Mouse (Mus musculus) CH12.LX (cell line): ENCODE measurements around the gene Arxes2. TPM values are rescaled to one million over a fixed set of nuclear protein-coding genes. Genes with fewer than 3 reads are reported as not detected.
"Not testable (repeated sequence)": the region's sequence is repeated elsewhere in the genome, so short reads cannot be mapped to it uniquely, and the experiment has no call there.

Experiments used
- DNase-seq: peaks from one replicate; pipeline ENCODE4 v3.0.0-alpha.2; 2013; ENCODE audit errors: extremely low read depth
- H3K27ac ChIP-seq: 2 replicates; pipeline ENCODE4 v1.5.1; 2012; ENCODE audit warnings: low read depth, mild to moderate bottlenecking, control low read depth, moderate library complexity; ENCODE audit not compliant: insufficient read depth
- H3K27me3 ChIP-seq: replicated peaks from 2 replicates; pipeline ENCODE3; 2012; ENCODE audit warnings: inconsistent platforms
- H3K36me3 ChIP-seq, 2 experiments: replicated peaks in 1 of 2; 2 replicates each; pipeline versions ENCODE3 to v1.6.1; 2012; ENCODE audit warnings: inconsistent platforms in 1 of 2, low read length in 1 of 2, mild to moderate bottlenecking in 1 of 2, mixed read lengths in 1 of 2, moderate library complexity in 1 of 2; ENCODE audit not compliant: control insufficient read depth in 1 of 2, insufficient read depth in 1 of 2
- H3K4me1 ChIP-seq, 2 experiments: 2 replicates each; pipeline ENCODE4 v1.6.1; 2012; ENCODE audit warnings: inconsistent platforms in 1 of 2, moderate library complexity in 1 of 2; ENCODE audit not compliant: insufficient read depth in 2 of 2, control insufficient read depth in 1 of 2
- H3K4me2 ChIP-seq: 2 replicates; pipeline ENCODE4 v1.6.1; 2012; ENCODE audit warnings: low read depth, mild to moderate bottlenecking, control low read depth; ENCODE audit not compliant: poor library complexity, insufficient read depth, severe bottlenecking
- H3K4me3 ChIP-seq, 3 experiments: fragments of 150-350 bp in 1 of 3; sonication (generic) in 1 of 3; replicated peaks in 1 of 3; 2 replicates each; pipeline versions ENCODE3 to v1.5.1; 2011 to 2012; ENCODE audit warnings: low read depth in 2 of 3, low read length in 2 of 3, mild to moderate bottlenecking in 2 of 3, moderate library complexity in 2 of 3, control low read depth in 1 of 3, improper control_type of control experiment in 1 of 3, inconsistent platforms in 1 of 3, mixed read lengths in 1 of 3; ENCODE audit not compliant: poor library complexity in 1 of 3
- H3K79me2 ChIP-seq: replicated peaks from 2 replicates; pipeline ENCODE4 v1.6.1; 2012; ENCODE audit warnings: mild to moderate bottlenecking, moderate library complexity; ENCODE audit not compliant: control insufficient read depth, poor library complexity, insufficient read depth, severe bottlenecking; ENCODE audit errors: extremely low read depth
- H3K9ac ChIP-seq: 2 replicates; pipeline ENCODE4 v1.6.1; 2012; ENCODE audit warnings: low read depth, mild to moderate bottlenecking, control low read depth, moderate library complexity; ENCODE audit not compliant: insufficient read depth
- H3K9me3 ChIP-seq: replicated peaks from 2 replicates; pipeline ENCODE3; 2012; ENCODE audit warnings: low read length, inconsistent platforms, mixed read lengths
- BHLHE40 ChIP-seq: IDR thresholded peaks from 2 replicates; pipeline ENCODE4 v1.6.1; 2011; ENCODE audit warnings: mild to moderate bottlenecking, low read depth, low read length, improper control_type of control experiment
- CHD1 ChIP-seq: IDR thresholded peaks from 2 replicates; pipeline ENCODE4 v1.6.1; 2012; ENCODE audit warnings: low read depth, low read length, improper control_type of control experiment, inconsistent platforms
- CHD2 ChIP-seq: IDR thresholded peaks from 2 replicates; pipeline ENCODE4 v1.6.1; 2011; ENCODE audit warnings: low read length, improper control_type of control experiment
- E2F4 ChIP-seq: IDR thresholded peaks from 2 replicates; pipeline ENCODE4 v1.6.1; 2011; ENCODE audit warnings: low read depth, low read length, improper control_type of control experiment; ENCODE audit not compliant: insufficient replicate concordance
- EP300 ChIP-seq: IDR thresholded peaks from 2 replicates; pipeline ENCODE4 v1.6.1; 2011; ENCODE audit warnings: low read length, improper control_type of control experiment
- HCFC1 ChIP-seq: IDR thresholded peaks from 2 replicates; pipeline ENCODE4 v1.6.1; 2012; ENCODE audit warnings: low read depth, mild to moderate bottlenecking, inconsistent platforms, low read length, improper control_type of control experiment
- IRF4 ChIP-seq: IDR thresholded peaks from 2 replicates; pipeline ENCODE4 v1.6.1; 2014; ENCODE audit warnings: low read depth, mild to moderate bottlenecking, inconsistent platforms, low read length, improper control_type of control experiment
- JUN ChIP-seq: IDR thresholded peaks from 2 replicates; pipeline ENCODE4 v1.6.1; 2011; ENCODE audit warnings: low read depth, mild to moderate bottlenecking, low read length, improper control_type of control experiment, moderate library complexity; ENCODE audit not compliant: insufficient read depth
- JUND ChIP-seq: conservative IDR thresholded peaks from 2 replicates; pipeline ENCODE4 v1.6.1; 2011; ENCODE audit warnings: low read depth, low read length, improper control_type of control experiment
- MYC ChIP-seq: IDR thresholded peaks from 2 replicates; pipeline ENCODE4 v1.6.1; 2011; ENCODE audit warnings: low read depth, mild to moderate bottlenecking, improper control_type of control experiment, low read length
- NRF1 ChIP-seq: IDR thresholded peaks from 2 replicates; pipeline ENCODE4 v1.6.1; 2014; ENCODE audit warnings: low read depth, mild to moderate bottlenecking, inconsistent platforms, low read length, improper control_type of control experiment, moderate library complexity
- PAX5 ChIP-seq: IDR thresholded peaks from 2 replicates; pipeline ENCODE4 v1.6.1; 2012; ENCODE audit warnings: low read length, inconsistent platforms, mixed read lengths
- POLR2A ChIP-seq: IDR thresholded peaks from 2 replicates; pipeline ENCODE4 v1.6.1; 2011; ENCODE audit warnings: low read depth, mild to moderate bottlenecking, improper control_type of control experiment, low read length
- POLR2AphosphoS2 ChIP-seq: IDR thresholded peaks from 2 replicates; pipeline ENCODE4 v1.6.1; 2011; ENCODE audit warnings: low read depth, low read length, improper control_type of control experiment
- RAD21 ChIP-seq: IDR thresholded peaks from 2 replicates; pipeline ENCODE4 v1.6.1; 2011; ENCODE audit warnings: low read depth, mild to moderate bottlenecking, low read length, improper control_type of control experiment, moderate library complexity
- RCOR1 ChIP-seq: conservative IDR thresholded peaks from 2 replicates; pipeline ENCODE4 v1.6.1; 2012; ENCODE audit warnings: low read depth, mild to moderate bottlenecking, inconsistent platforms, low read length, improper control_type of control experiment
- SIN3A ChIP-seq: IDR thresholded peaks from 2 replicates; pipeline ENCODE4 v1.6.1; 2012; ENCODE audit warnings: low read length, improper control_type of control experiment, inconsistent platforms
- TBP ChIP-seq: conservative IDR thresholded peaks from 2 replicates; pipeline ENCODE4 v1.6.1; 2011; ENCODE audit warnings: low read depth, low read length, improper control_type of control experiment
- USF1 ChIP-seq: IDR thresholded peaks from 2 replicates; pipeline ENCODE4 v1.6.1; 2014; ENCODE audit warnings: low read depth, mild to moderate bottlenecking, inconsistent platforms, low read length, improper control_type of control experiment
- ZC3H11A ChIP-seq: IDR thresholded peaks from 2 replicates; pipeline ENCODE4 v1.6.1; 2012; ENCODE audit warnings: low read depth, mild to moderate bottlenecking, inconsistent platforms, low read length, improper control_type of control experiment
- ZMIZ1 ChIP-seq: IDR thresholded peaks from 2 replicates; pipeline ENCODE4 v1.6.1; 2012; ENCODE audit warnings: low read depth, mild to moderate bottlenecking, inconsistent platforms, low read length, improper control_type of control experiment
- dilution Hi-C: fragments of 300-500 bp; cut with MboI; formaldehyde crosslinking; loops from 2 replicates; pipeline ENCODE4 v1.14.3; 2020; ENCODE audit warnings: low sequenced_read_pairs; ENCODE audit not compliant: extremely low pct_unique_long_range_greater_than_20kb, extremely low pct_ligation_motif_present
- in situ Hi-C: fragments of 300-500 bp; cut with MboI; formaldehyde crosslinking; loops from 3 replicates; pipeline ENCODE4 v1.14.3; 2019; ENCODE audit warnings: low sequenced_read_pairs, low pct_ligation_motif_present, low pct_unique_long_range_greater_than_20kb, mixed read lengths
- polyA plus RNA-seq: library from polyadenylated mRNA; unstranded; fragments of >175 nt; gene quantifications from 2 replicates; pipeline ENCODE4 v1.2.1, GENCODE M21; 2012; ENCODE audit warnings: low read depth; ENCODE audit not compliant: insufficient read length
- total RNA-seq, 2 experiments: library from RNA; depleted of rRNA; stranded (reverse); fragments of 300-350 nt in 1 of 2; fragments of >200 nt in 1 of 2; gene quantifications; 2 replicates each; pipeline ENCODE4 v1.2.3; 2012 to 2014

The Arxes2 gene
- total and polyA plus RNA-seq, 3 experiments = 0.28 to 0.50 TPM; not detected in 1

DNA sequence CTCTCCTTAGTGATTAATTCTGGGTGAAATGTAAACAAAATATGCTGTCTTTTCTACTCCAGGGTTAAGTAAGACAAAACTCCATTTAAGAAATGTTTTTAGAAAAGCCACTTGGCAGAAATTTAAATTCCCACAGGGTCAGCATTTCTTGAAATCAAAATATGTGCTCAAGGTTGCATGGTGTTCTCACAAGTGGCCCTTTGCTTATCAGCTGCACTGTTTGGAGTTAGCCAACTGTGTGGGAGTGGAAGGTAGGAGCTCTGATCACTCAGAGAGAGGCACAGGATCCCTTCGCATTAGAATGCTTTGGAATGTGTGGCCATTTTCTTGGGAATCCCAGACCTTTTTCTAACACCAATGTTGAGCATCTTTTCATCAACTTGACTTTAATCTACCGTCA, 3.0 kb upstream of the Arxes2 start:
- no peaks in the 10 kb centered on the region for H3K27me3 ChIP-seq
- no peak for DNase-seq
- TF ChIP-seq ZC3H11A (no peak), POLR2AphosphoS2 (no peak), CHD1 (no peak), USF1 (no peak), JUND (no peak), POLR2A (no peak), PAX5 (no peak), MYC (no peak), IRF4 (no peak), RAD21 (no peak)
- TF ChIP-seq, all 38 proteins: peak for 0
- H3K9ac ChIP-seq = no peak overlapping the region
- in situ Hi-C loops (no loop called here), dilution Hi-C loops (no loop called here)
- no peak overlapping the region for H3K27ac ChIP-seq
- no peaks in the 10 kb centered on the region for H3K79me2 ChIP-seq
- H3K4me1 ChIP-seq = no peaks in the 10 kb centered on the region
- H3K4me2 ChIP-seq = no peak overlapping the region
- H3K4me3 ChIP-seq = no peak overlapping the region
- H3K36me3 ChIP-seq = no peaks in the 10 kb centered on the region
- no peaks in the 10 kb centered on the region for H3K9me3 ChIP-seq

DNA sequence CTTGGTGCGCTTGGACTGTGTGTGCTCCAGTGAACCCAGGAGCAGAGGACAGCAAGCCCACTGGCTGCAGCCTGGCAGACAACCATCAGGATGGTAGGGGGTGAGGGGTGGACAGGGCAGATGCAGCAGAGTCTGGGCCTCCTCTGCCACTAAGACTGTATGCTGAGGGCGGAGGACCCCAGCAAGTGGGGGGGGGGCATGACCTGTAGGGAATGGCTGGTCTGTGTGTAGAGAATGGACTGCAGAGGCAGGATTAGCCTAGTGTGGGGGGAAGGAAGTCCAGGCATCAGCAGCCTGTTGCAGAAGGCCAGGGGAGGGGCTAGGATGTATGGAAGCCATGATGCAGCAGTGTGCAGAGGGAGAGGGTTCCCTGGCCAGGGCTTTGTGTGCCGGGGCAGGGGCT, 431 bp upstream of the Arxes2 start:
- H3K4me3 ChIP-seq, in situ Hi-C loops, H3K79me2 ChIP-seq, H3K4me2 ChIP-seq, H3K27ac ChIP-seq, DNase-seq, H3K36me3 ChIP-seq, H3K9me3 ChIP-seq, H3K4me1 ChIP-seq, dilution Hi-C loops, H3K9ac ChIP-seq, H3K27me3 ChIP-seq: not testable (repeated sequence)

- Histone ChIP-seq H3K9ac (no peak overlapping the region), H3K9me3 (no peaks in the 10 kb centered on the region), H3K4me1 (no peaks in the 10 kb centered on the region), H3K36me3 (no peaks in the 10 kb centered on the region), H3K27me3 (no peaks in the 10 kb centered on the region), H3K79me2 (no peaks in the 10 kb centered on the region), H3K4me3 (no peak overlapping the region), H3K27ac (no peak overlapping the region), H3K4me2 (no peak overlapping the region)
- DNase-seq = no peak
- in situ Hi-C loops (no loop called here), dilution Hi-C loops (no loop called here)
- no peak for TF ChIP-seq BHLHE40
- TF ChIP-seq JUN = no peak
- no peak for TF ChIP-seq HCFC1
- TF ChIP-seq NRF1 = no peak
- no peak for TF ChIP-seq TBP
- no peak for TF ChIP-seq RCOR1
- TF ChIP-seq SIN3A = no peak
- no peak for TF ChIP-seq ZMIZ1
- TF ChIP-seq RAD21 = no peak
- no peak for TF ChIP-seq CHD1
- TF ChIP-seq E2F4 = no peak
- no peak for TF ChIP-seq EP300
- TF ChIP-seq CHD2 = no peak
Observed at GRCm38 (mm10) chrX:136007199-136007843, 13.7 kb downstream of the Arxes2 start.
